Mouse (Mus musculus) heart, adult 2 months (tissue): ENCODE results near the gene Cdk14.

Experiments used
- CTCF ChIP-seq: fragments of 200-600 bp; IDR thresholded peaks from 2 replicates; pipeline ENCODE4 v1.8.1; 2022; ENCODE audit warnings: antibody characterized with exemption, mild to moderate bottlenecking, moderate library complexity
- EP300 ChIP-seq: fragments of 200-500 bp; IDR thresholded peaks from 2 replicates; pipeline ENCODE4 v1.6.1; 2011; ENCODE audit warnings: low read depth, low read length, control low read depth; ENCODE audit not compliant: insufficient read depth
- POLR2A ChIP-seq: fragments of 200-500 bp; IDR thresholded peaks from 2 replicates; pipeline ENCODE4 v1.6.1; 2011; ENCODE audit warnings: mild to moderate bottlenecking, low read depth, low read length, control low read depth; ENCODE audit not compliant: insufficient read depth

- TF ChIP-seq CTCF (no peak), POLR2A (no peak), EP300 (no peak)
Observed at GRCm38 (mm10) chr5:4755326-4755725, 664.8 kb downstream of the Cdk14 start.
